Mouse (Mus musculus): ENCODE data around the gene Zscan26. TPM values are rescaled to one million over a fixed set of nuclear protein-coding genes. Genes with fewer than 3 reads are reported as not detected.

Zscan26 gene
- polyA plus RNA-seq, 1 experiment from 2014 or later, result 35.1 TPM

GRCm38 (mm10) chr13:21414231-21415212 lies 39.0 kb downstream of the Zscan26 start:
- Histone ChIP-seq H3K9ac (ENCODE audit: low read length) (no peak overlapping the region), H3K27me3 (ENCODE audit: control insufficient read depth, insufficient read depth, low read depth, low read length) (no peaks in the 10 kb centered on the region), H3K36me3 (ENCODE audit: control insufficient read depth, insufficient read depth, low read length) (no peaks in the 10 kb centered on the region), H3K9me3 (ENCODE audit: control insufficient read depth, low read length) (no peaks in the 10 kb centered on the region), H3K4me2 (ENCODE audit: low read depth, low read length) (no peak overlapping the region), H3K4me1 (replicated peaks; ENCODE audit: control insufficient read depth, insufficient read depth, low read length) (peaks cover 2% of the 10 kb centered on the region; the same call in 1 of the 2 replicates), H3K4me3 (ENCODE audit: low read length) (no peak overlapping the region), H3K27ac (ENCODE audit: low read length) (peak overlapping the region; percentile 44)
- 42% methylated on average over 15 of the region's 15 CpGs for WGBS
- ATAC-seq (ENCODE audit: low read depth), result peak; percentile 83

DNA sequence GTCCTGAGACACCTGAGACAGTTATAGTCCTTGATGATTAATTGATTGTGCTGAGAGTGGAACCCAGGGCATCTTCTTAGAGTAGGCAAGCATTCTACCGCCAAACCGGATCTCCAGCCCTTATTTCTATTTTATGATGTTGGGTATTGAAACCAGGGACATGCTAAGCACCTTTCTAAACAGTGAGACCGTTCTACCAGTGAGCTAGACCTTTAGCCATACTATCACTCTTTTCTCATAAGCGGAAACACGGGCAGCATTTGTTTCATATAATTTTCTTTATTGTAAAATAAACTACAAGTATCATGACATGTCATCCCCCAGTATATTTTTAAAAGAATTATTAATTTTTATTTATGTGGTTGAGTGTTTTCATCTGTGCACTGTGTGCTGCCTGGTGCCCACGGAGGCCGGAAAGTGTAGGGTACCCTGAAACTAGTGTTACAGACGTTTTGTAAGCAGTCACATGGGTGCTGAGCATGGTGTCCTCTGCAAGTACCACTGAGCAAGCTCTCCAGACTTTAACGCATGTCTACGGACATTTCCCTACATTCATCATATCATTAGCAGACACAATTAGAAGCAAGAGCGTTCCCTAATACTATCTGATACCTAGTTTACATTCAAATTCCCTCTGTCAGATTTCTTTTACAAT lies 44.6 kb downstream of the Zscan26 start:
- no peaks in the 10 kb centered on the region for H3K36me3 ChIP-seq (ENCODE audit: control insufficient read depth, insufficient read depth, low read length)
- peak overlapping the region; percentile 71 for H3K4me2 ChIP-seq (ENCODE audit: low read depth, low read length)
- ATAC-seq (ENCODE audit: low read depth), result no peak
- H3K9ac ChIP-seq (ENCODE audit: low read length), result peak overlapping the region; percentile 63
- peaks cover 3% of the 10 kb centered on the region for H3K4me1 ChIP-seq (replicated peaks; ENCODE audit: control insufficient read depth, insufficient read depth, low read length)
- 49% methylated on average over 11 of the region's 11 CpGs for WGBS
- peak overlapping the region; percentile 34 for H3K27ac ChIP-seq (ENCODE audit: low read length)
- no peaks in the 10 kb centered on the region for H3K27me3 ChIP-seq (ENCODE audit: control insufficient read depth, insufficient read depth, low read depth, low read length)
- peak overlapping the region; percentile 49 for H3K4me3 ChIP-seq (ENCODE audit: low read length)
- H3K9me3 ChIP-seq (ENCODE audit: control insufficient read depth, low read length), result no peaks in the 10 kb centered on the region

DNA sequence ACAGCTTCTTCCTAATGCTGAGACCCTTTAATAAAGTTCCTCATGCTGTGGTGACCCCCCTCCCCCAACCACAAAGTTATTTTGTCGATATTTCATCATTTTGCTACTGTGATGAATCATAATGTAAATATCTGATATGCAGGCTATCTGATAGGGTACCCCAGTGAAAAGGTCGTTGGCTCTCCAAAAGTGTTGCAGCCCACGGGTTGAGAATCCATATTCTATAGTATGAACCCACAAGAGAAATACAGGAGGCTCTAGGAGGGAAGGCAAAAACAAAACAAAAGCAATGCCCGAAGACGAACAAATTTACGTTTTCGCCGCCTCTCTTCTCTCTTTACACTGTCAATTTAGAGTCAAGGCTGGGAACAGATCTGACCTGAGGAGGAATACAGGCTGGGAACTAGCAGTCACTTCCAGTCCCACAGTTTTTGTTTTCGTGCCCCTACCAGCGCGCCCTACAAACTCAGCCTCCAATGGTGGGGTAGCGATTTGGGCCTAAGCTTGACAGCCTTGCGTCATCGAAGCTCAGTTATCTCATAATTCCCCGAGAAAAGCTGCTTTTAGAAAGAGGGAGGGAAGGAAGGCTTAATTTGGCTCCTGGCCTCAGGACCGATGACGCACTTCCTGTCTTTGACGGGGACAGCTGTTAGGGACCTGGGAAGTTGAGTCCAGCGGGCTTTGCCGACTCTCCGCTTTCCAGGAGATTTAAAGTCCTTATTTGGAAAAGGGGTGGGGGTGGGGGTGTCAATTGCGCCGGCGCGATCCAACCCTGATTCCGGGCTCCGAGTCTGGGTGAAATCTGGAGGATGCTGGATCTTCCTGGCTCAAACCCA lies 45.3 kb downstream of the Zscan26 start:
- H3K4me2 ChIP-seq (ENCODE audit: low read depth, low read length), result peak overlapping the region; percentile 71
- H3K4me3 ChIP-seq (ENCODE audit: low read length), result peak overlapping the region; percentile 49
- H3K4me1 ChIP-seq (replicated peaks; ENCODE audit: control insufficient read depth, insufficient read depth, low read length), result peaks cover 3% of the 10 kb centered on the region
- WGBS, result 2% methylated on average over 27 of the region's 27 CpGs
- H3K9ac ChIP-seq (ENCODE audit: low read length), result peak overlapping the region; percentile 63
- no peaks in the 10 kb centered on the region for H3K27me3 ChIP-seq (ENCODE audit: control insufficient read depth, insufficient read depth, low read depth, low read length)
- no peaks in the 10 kb centered on the region for H3K36me3 ChIP-seq (ENCODE audit: control insufficient read depth, insufficient read depth, low read length)
- H3K9me3 ChIP-seq (ENCODE audit: control insufficient read depth, low read length), result no peaks in the 10 kb centered on the region
- H3K27ac ChIP-seq (ENCODE audit: low read length), result peak overlapping the region; percentile 34
- ATAC-seq (ENCODE audit: low read depth), result peak; percentile 99

DNA sequence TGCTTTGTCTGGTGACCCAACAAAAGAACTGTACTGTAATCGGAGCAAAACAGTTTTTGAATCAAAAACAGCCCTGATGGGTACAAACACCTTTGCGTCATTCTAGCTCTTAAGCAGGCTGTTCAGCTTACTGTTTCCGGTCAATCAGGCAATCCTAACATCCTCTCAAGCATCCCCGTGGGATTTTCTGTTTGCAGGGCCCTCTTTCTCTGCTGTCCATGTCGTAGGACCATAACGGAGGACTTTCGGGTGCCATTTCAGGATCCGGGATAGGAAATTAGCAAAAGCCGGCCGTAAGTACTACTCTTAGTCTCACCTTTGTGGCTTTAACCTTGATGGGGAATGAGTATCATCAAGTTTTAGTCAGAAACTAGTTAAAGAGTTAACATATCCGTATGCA lies 46.2 kb downstream of the Zscan26 start:
- 74% methylated on average over 11 of the region's 11 CpGs for WGBS
- Histone ChIP-seq H3K4me2 (ENCODE audit: low read depth, low read length) (peak overlapping the region; percentile 71), H3K9me3 (ENCODE audit: control insufficient read depth, low read length) (no peaks in the 10 kb centered on the region), H3K9ac (ENCODE audit: low read length) (no peak overlapping the region), H3K27ac (ENCODE audit: low read length) (no peak overlapping the region), H3K36me3 (ENCODE audit: control insufficient read depth, insufficient read depth, low read length) (no peaks in the 10 kb centered on the region), H3K4me3 (ENCODE audit: low read length) (no peak overlapping the region; the same call in 1 of the 2 replicates), H3K27me3 (ENCODE audit: control insufficient read depth, insufficient read depth, low read depth, low read length) (no peaks in the 10 kb centered on the region), H3K4me1 (replicated peaks; ENCODE audit: control insufficient read depth, insufficient read depth, low read length) (peaks cover 3% of the 10 kb centered on the region)
- ATAC-seq (ENCODE audit: low read depth), result no peak

DNA sequence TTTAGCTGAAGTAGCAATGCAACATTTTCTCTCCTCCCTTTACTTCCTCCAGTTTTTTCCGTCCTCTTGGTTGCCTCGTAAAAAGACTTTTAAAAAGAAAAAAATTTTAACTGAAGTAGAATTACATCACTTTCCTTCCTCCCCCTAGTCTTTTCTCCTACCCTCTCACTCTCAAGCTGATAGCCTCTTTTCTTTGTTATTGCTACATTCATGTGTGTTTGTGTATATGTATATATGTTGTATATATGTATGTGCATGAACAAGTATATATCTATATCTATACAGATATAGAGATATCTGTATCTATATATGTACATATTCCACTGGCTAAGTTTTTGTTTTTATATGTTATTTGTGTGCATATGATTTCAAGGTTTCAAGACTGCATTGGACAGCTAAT lies 50.7 kb downstream of the Zscan26 start:
- H3K27me3 ChIP-seq (ENCODE audit: control insufficient read depth, insufficient read depth, low read depth, low read length), result no peaks in the 10 kb centered on the region
- H3K4me3 ChIP-seq (ENCODE audit: low read length), result peak overlapping the region; percentile 68
- ATAC-seq (ENCODE audit: low read depth), result peak; percentile 16
- H3K36me3 ChIP-seq (ENCODE audit: control insufficient read depth, insufficient read depth, low read length), result peaks cover 7% of the 10 kb centered on the region
- WGBS, result 0% methylated on average over 2 of the region's 2 CpGs
- H3K9ac ChIP-seq (ENCODE audit: low read length), result peak overlapping the region; percentile 79
- H3K4me1 ChIP-seq (replicated peaks; ENCODE audit: control insufficient read depth, insufficient read depth, low read length), result peaks cover 10% of the 10 kb centered on the region
- H3K27ac ChIP-seq (ENCODE audit: low read length), result no peak overlapping the region
- no peaks in the 10 kb centered on the region for H3K9me3 ChIP-seq (ENCODE audit: control insufficient read depth, low read length)
- peak overlapping the region; percentile 76 for H3K4me2 ChIP-seq (ENCODE audit: low read depth, low read length)

GRCm38 (mm10) chr13:21402287-21402846 lies 51.2 kb downstream of the Zscan26 start, which contains the start of gene Zkscan3:
TSS of gene Zkscan3 (minus strand) at chr13:21402755.
- peaks cover 8% of the 10 kb centered on the region for H3K4me1 ChIP-seq (replicated peaks; ENCODE audit: control insufficient read depth, insufficient read depth, low read length)
- H3K9ac ChIP-seq (ENCODE audit: low read length), result peak within 1 kb of the TSS; percentile 79
- H3K27me3 ChIP-seq (ENCODE audit: control insufficient read depth, insufficient read depth, low read depth, low read length), result no peaks in the 10 kb centered on the region
- H3K9me3 ChIP-seq (ENCODE audit: control insufficient read depth, low read length), result no peaks in the 10 kb centered on the region
- peak; percentile 95 for ATAC-seq (ENCODE audit: low read depth)
- H3K27ac ChIP-seq (ENCODE audit: low read length), result peak within 1 kb of the TSS; percentile 45
- peak within 1 kb of the TSS; percentile 68 for H3K4me3 ChIP-seq (ENCODE audit: low read length)
- WGBS, result under 1% methylated on average over 35 of the region's 35 CpGs
- H3K36me3 ChIP-seq (ENCODE audit: control insufficient read depth, insufficient read depth, low read length), result peaks cover 7% of the 10 kb centered on the region
- peak within 1 kb of the TSS; percentile 76 for H3K4me2 ChIP-seq (ENCODE audit: low read depth, low read length)

- H3K36me3 ChIP-seq (ENCODE audit: control insufficient read depth, insufficient read depth, low read length), result peaks cover 7% of the 10 kb centered on the region
- H3K9me3 ChIP-seq (ENCODE audit: control insufficient read depth, low read length), result no peaks in the 10 kb centered on the region
- H3K4me1 ChIP-seq (replicated peaks; ENCODE audit: control insufficient read depth, insufficient read depth, low read length), result peaks cover 8% of the 10 kb centered on the region
- peak; percentile 29 for ATAC-seq (ENCODE audit: low read depth)
- 4% methylated on average over 12 of the region's 12 CpGs for WGBS
- H3K27me3 ChIP-seq (ENCODE audit: control insufficient read depth, insufficient read depth, low read depth, low read length), result no peaks in the 10 kb centered on the region
- H3K4me2 ChIP-seq (ENCODE audit: low read depth, low read length), result peak overlapping the region; percentile 76
- H3K27ac ChIP-seq (ENCODE audit: low read length), result peak overlapping the region; percentile 45
- peak overlapping the region; percentile 79 for H3K9ac ChIP-seq (ENCODE audit: low read length)
- peak overlapping the region; percentile 68 for H3K4me3 ChIP-seq (ENCODE audit: low read length)
These were observed 51.8 kb downstream of the Zscan26 start for GRCm38 (mm10) chr13:21401636-21402286.

- 62% methylated on average over 3 of the region's 3 CpGs for WGBS
- Histone ChIP-seq H3K27ac (ENCODE audit: low read length) (no peak overlapping the region), H3K9me3 (ENCODE audit: control insufficient read depth, low read length) (no peaks in the 10 kb centered on the region), H3K9ac (ENCODE audit: low read length) (peak overlapping the region; percentile 79), H3K36me3 (ENCODE audit: control insufficient read depth, insufficient read depth, low read length) (peaks cover 7% of the 10 kb centered on the region), H3K4me1 (replicated peaks; ENCODE audit: control insufficient read depth, insufficient read depth, low read length) (peaks cover 8% of the 10 kb centered on the region), H3K4me3 (ENCODE audit: low read length) (peak overlapping the region; percentile 68), H3K4me2 (ENCODE audit: low read depth, low read length) (peak overlapping the region; percentile 76), H3K27me3 (ENCODE audit: control insufficient read depth, insufficient read depth, low read depth, low read length) (no peaks in the 10 kb centered on the region)
- ATAC-seq (ENCODE audit: low read depth), result no peak
These were observed 52.4 kb downstream of the Zscan26 start for GRCm38 (mm10) chr13:21401166-21401565.

Data from lung, embryonic 16.5 days (tissue).